Mouse (Mus musculus): ENCODE measurements around the gene Crlf1. TPM values are rescaled to one million over a fixed set of nuclear protein-coding genes. Genes with fewer than 3 reads are reported as not detected.

The Crlf1 gene
- polyA plus RNA-seq, 1 experiment from 2014 or later = 10.0 TPM

Other genes starting within 250 kb of the Crlf1 start
- gene Homer3, start 210.3 kb upstream of the Crlf1 start, polyA plus RNA-seq (2014; fragmentation: Nextera tagmentation; extraction: Ambion mirVana) = 16.8 and 25.5 TPM in 2 replicates
- 44.5 and 45.9 TPM in 2 replicates for gene Ddx49, start 190.7 kb upstream of the Crlf1 start, polyA plus RNA-seq (2014; fragmentation: Nextera tagmentation; extraction: Ambion mirVana)
- 285 and 327 TPM in 2 replicates for gene Cope, start 190.6 kb upstream of the Crlf1 start, polyA plus RNA-seq (2014; fragmentation: Nextera tagmentation; extraction: Ambion mirVana)
- 33.4 and 42.9 TPM in 2 replicates for gene Cers1, start 177.4 kb upstream of the Crlf1 start, polyA plus RNA-seq (2014; fragmentation: Nextera tagmentation; extraction: Ambion mirVana)
- gene Gdf1, start 163.3 kb upstream of the Crlf1 start, polyA plus RNA-seq (2014; fragmentation: Nextera tagmentation; extraction: Ambion mirVana) = 2.1 and 7.5 TPM in 2 replicates
- 14.4 and 15.0 TPM in 2 replicates for gene Upf1, start 139.9 kb upstream of the Crlf1 start, polyA plus RNA-seq (2014; fragmentation: Nextera tagmentation; extraction: Ambion mirVana)
- gene Comp, start 119.6 kb upstream of the Crlf1 start, polyA plus RNA-seq (2014; fragmentation: Nextera tagmentation; extraction: Ambion mirVana) = 0.20 and 0.41 TPM in 2 replicates
- 48.2 and 55.9 TPM in 2 replicates for gene Crtc1, start 53.6 kb upstream of the Crlf1 start, polyA plus RNA-seq (2014; fragmentation: Nextera tagmentation; extraction: Ambion mirVana)
- 29.4 and 30.1 TPM in 2 replicates for gene Klhl26, start 16.2 kb upstream of the Crlf1 start, polyA plus RNA-seq (2014; fragmentation: Nextera tagmentation; extraction: Ambion mirVana)
- 144 and 200 TPM in 2 replicates for gene Tmem59l, start 5.8 kb upstream of the Crlf1 start, polyA plus RNA-seq (2014; fragmentation: Nextera tagmentation; extraction: Ambion mirVana)
- gene Rex1bd, start 13.6 kb downstream of the Crlf1 start, polyA plus RNA-seq (2014; fragmentation: Nextera tagmentation; extraction: Ambion mirVana) = 152 and 172 TPM in 2 replicates
- gene Uba52, start 17.6 kb downstream of the Crlf1 start, polyA plus RNA-seq (2014; fragmentation: Nextera tagmentation; extraction: Ambion mirVana) = 734 and 750 TPM in 2 replicates
- gene Fkbp8, start 34.6 kb downstream of the Crlf1 start, polyA plus RNA-seq (2014; fragmentation: Nextera tagmentation; extraction: Ambion mirVana) = 303 and 336 TPM in 2 replicates
- gene Kxd1, start 34.8 kb downstream of the Crlf1 start, polyA plus RNA-seq (2014; fragmentation: Nextera tagmentation; extraction: Ambion mirVana) = 50.2 and 51.9 TPM in 2 replicates
- gene Ell, start 46.3 kb downstream of the Crlf1 start, polyA plus RNA-seq (2014; fragmentation: Nextera tagmentation; extraction: Ambion mirVana) = 16.7 and 17.8 TPM in 2 replicates
- gene Isyna1, start 101.2 kb downstream of the Crlf1 start, polyA plus RNA-seq (2014; fragmentation: Nextera tagmentation; extraction: Ambion mirVana) = 65.5 and 73.3 TPM in 2 replicates
- gene Ssbp4, start 115.7 kb downstream of the Crlf1 start, polyA plus RNA-seq (2014; fragmentation: Nextera tagmentation; extraction: Ambion mirVana) = 163 and 240 TPM in 2 replicates
- 0.20 and 1.8 TPM in 2 replicates for gene Lrrc25, start 123.0 kb downstream of the Crlf1 start, polyA plus RNA-seq (2014; fragmentation: Nextera tagmentation; extraction: Ambion mirVana)
- gene Gdf15, start 139.3 kb downstream of the Crlf1 start, polyA plus RNA-seq (2014; fragmentation: Nextera tagmentation; extraction: Ambion mirVana) = 0.54 TPM in 1 of 2 replicates, not detected in the other
- 74.5 and 85.2 TPM in 2 replicates for gene Pgpep1, start 167.2 kb downstream of the Crlf1 start, polyA plus RNA-seq (2014; fragmentation: Nextera tagmentation; extraction: Ambion mirVana)
- gene Lsm4, start 180.1 kb downstream of the Crlf1 start, polyA plus RNA-seq (2014; fragmentation: Nextera tagmentation; extraction: Ambion mirVana) = 193 and 194 TPM in 2 replicates
- gene Jund, start 205.8 kb downstream of the Crlf1 start, polyA plus RNA-seq (2014; fragmentation: Nextera tagmentation; extraction: Ambion mirVana) = 115 and 119 TPM in 2 replicates
- 0.13 TPM in 1 of 2 replicates, not detected in the other for gene Iqcn, start 210.3 kb downstream of the Crlf1 start, polyA plus RNA-seq (2014; fragmentation: Nextera tagmentation; extraction: Ambion mirVana)
- gene Gm3336, start 225.4 kb downstream of the Crlf1 start, polyA plus RNA-seq (2014; fragmentation: Nextera tagmentation; extraction: Ambion mirVana) = not detected in 2 replicates
- 0.10 and 0.27 TPM in 2 replicates for gene Pde4c, start 230.6 kb downstream of the Crlf1 start, polyA plus RNA-seq (2014; fragmentation: Nextera tagmentation; extraction: Ambion mirVana)